Mouse (Mus musculus): ENCODE measurements at regions not wholly inside any gene's neighbourhood (a gene's known extent, or its start where the extent isn't known, plus 50 kb on each side); places are given as distances from the start of the nearest gene placed in this dataset.

- Histone ChIP-seq H3K4me3 (replicated peaks) (no peak overlapping the region), H3K36me3 (no peaks in the 10 kb centered on the region), H3K27ac (peak overlapping the region; percentile 63), H3K4me2 (replicated peaks) (no peak overlapping the region), H3K4me1 (replicated peaks) (peaks cover 26% of the 10 kb centered on the region), H3K27me3 (replicated peaks) (no peaks in the 10 kb centered on the region), H3K9me3 (no peaks in the 10 kb centered on the region), H3K9ac (no peak overlapping the region)
- 41% methylated on average over 10 of the region's 10 CpGs for WGBS
- ATAC-seq, result peak; percentile 67
Observed at GRCm38 (mm10) chr12:79905828-79906737, 206.7 kb downstream of the Zfp36l1 start.

- Histone ChIP-seq H3K4me2 (replicated peaks) (no peak overlapping the region), H3K4me3 (replicated peaks) (no peak overlapping the region), H3K27me3 (replicated peaks) (no peaks in the 10 kb centered on the region), H3K4me1 (replicated peaks) (peaks cover 26% of the 10 kb centered on the region), H3K27ac (peak overlapping the region; percentile 63), H3K36me3 (no peaks in the 10 kb centered on the region), H3K9me3 (no peaks in the 10 kb centered on the region), H3K9ac (no peak overlapping the region)
- peak; percentile 64 for ATAC-seq
- 51% methylated on average over 2 of the region's 2 CpGs for WGBS
Observed at GRCm38 (mm10) chr12:79904913-79905549, 207.8 kb downstream of the Zfp36l1 start.

GRCm38 (mm10) chr12:79902761-79903160, 210.1 kb downstream of the Zfp36l1 start:
- no peak for ATAC-seq
- H3K27me3 ChIP-seq (replicated peaks), result no peaks in the 10 kb centered on the region
- H3K36me3 ChIP-seq, result no peaks in the 10 kb centered on the region
- H3K4me2 ChIP-seq (replicated peaks), result no peak overlapping the region
- peaks cover 39% of the 10 kb centered on the region for H3K4me1 ChIP-seq (replicated peaks)
- no peaks in the 10 kb centered on the region for H3K9me3 ChIP-seq
- WGBS, result 74% methylated on average over 7 of the region's 7 CpGs
- no peak overlapping the region for H3K9ac ChIP-seq
- peak overlapping the region; percentile 62 for H3K27ac ChIP-seq
- H3K4me3 ChIP-seq (replicated peaks), result no peak overlapping the region

GRCm38 (mm10) chr12:79902163-79902562, 210.7 kb downstream of the Zfp36l1 start:
- H3K4me1 ChIP-seq (replicated peaks), result peaks cover 36% of the 10 kb centered on the region
- peak overlapping the region; percentile 62 for H3K27ac ChIP-seq
- H3K36me3 ChIP-seq, result no peaks in the 10 kb centered on the region
- H3K27me3 ChIP-seq (replicated peaks), result no peaks in the 10 kb centered on the region
- no peak overlapping the region for H3K4me3 ChIP-seq (replicated peaks)
- 70% methylated on average over 7 of the region's 7 CpGs for WGBS
- ATAC-seq, result no peak
- H3K9ac ChIP-seq, result no peak overlapping the region
- H3K4me2 ChIP-seq (replicated peaks), result no peak overlapping the region
- no peaks in the 10 kb centered on the region for H3K9me3 ChIP-seq

- Histone ChIP-seq H3K4me2 (replicated peaks) (peak overlapping the region; percentile 26; the same call in 1 of the 2 replicates), H3K27me3 (replicated peaks) (no peaks in the 10 kb centered on the region), H3K9me3 (no peaks in the 10 kb centered on the region), H3K4me3 (replicated peaks) (no peak overlapping the region), H3K9ac (no peak overlapping the region), H3K27ac (peak overlapping the region; percentile 52), H3K36me3 (no peaks in the 10 kb centered on the region), H3K4me1 (replicated peaks) (peaks cover 23% of the 10 kb centered on the region)
- peak; percentile 70 for ATAC-seq
- 13% methylated on average over 12 of the region's 12 CpGs for WGBS
Observed at GRCm38 (mm10) chr12:79898198-79898930, 214.4 kb downstream of the Zfp36l1 start.

- no peaks in the 10 kb centered on the region for H3K36me3 ChIP-seq
- H3K9me3 ChIP-seq, result no peaks in the 10 kb centered on the region
- no peak overlapping the region for H3K4me3 ChIP-seq (replicated peaks)
- no peak overlapping the region for H3K4me2 ChIP-seq (replicated peaks)
- H3K9ac ChIP-seq, result no peak overlapping the region
- H3K4me1 ChIP-seq (replicated peaks), result peaks cover 27% of the 10 kb centered on the region
- H3K27me3 ChIP-seq (replicated peaks), result no peaks in the 10 kb centered on the region
- H3K27ac ChIP-seq, result peak overlapping the region; percentile 37; the same call in 1 of the 2 replicates
- WGBS, result 29% methylated on average over 6 of the region's 6 CpGs
- ATAC-seq, result peak; percentile 56
Observed at GRCm38 (mm10) chr12:79895975-79896374, 216.8 kb downstream of the Zfp36l1 start.

GRCm38 (mm10) chr12:79895324-79895723, 217.5 kb downstream of the Zfp36l1 start:
- Histone ChIP-seq H3K36me3 (no peaks in the 10 kb centered on the region), H3K4me1 (replicated peaks) (peaks cover 31% of the 10 kb centered on the region), H3K27me3 (replicated peaks) (no peaks in the 10 kb centered on the region), H3K4me2 (replicated peaks) (no peak overlapping the region), H3K9ac (no peak overlapping the region), H3K4me3 (replicated peaks) (no peak overlapping the region), H3K27ac (no peak overlapping the region; the same call in 1 of the 2 replicates), H3K9me3 (no peaks in the 10 kb centered on the region)
- WGBS, result 75% methylated on average over 7 of the region's 7 CpGs
- no peak for ATAC-seq

- no peak for ATAC-seq
- H3K9me3 ChIP-seq, result no peaks in the 10 kb centered on the region
- H3K9ac ChIP-seq, result no peak overlapping the region
- peaks cover 18% of the 10 kb centered on the region for H3K4me1 ChIP-seq (replicated peaks)
- 89% methylated on average over 8 of the region's 8 CpGs for WGBS
- H3K36me3 ChIP-seq, result no peaks in the 10 kb centered on the region
- no peaks in the 10 kb centered on the region for H3K27me3 ChIP-seq (replicated peaks)
- no peak overlapping the region for H3K27ac ChIP-seq
- no peak overlapping the region for H3K4me2 ChIP-seq (replicated peaks)
- no peak overlapping the region for H3K4me3 ChIP-seq (replicated peaks)
Observed at GRCm38 (mm10) chr12:79892871-79893270, 219.9 kb downstream of the Zfp36l1 start.

- no peak overlapping the region for H3K4me3 ChIP-seq (replicated peaks)
- H3K27ac ChIP-seq, result no peak overlapping the region
- H3K27me3 ChIP-seq (replicated peaks), result no peaks in the 10 kb centered on the region
- no peaks in the 10 kb centered on the region for H3K9me3 ChIP-seq
- no peak overlapping the region for H3K4me2 ChIP-seq (replicated peaks)
- ATAC-seq, result no peak
- peaks cover 25% of the 10 kb centered on the region for H3K4me1 ChIP-seq (replicated peaks)
- H3K36me3 ChIP-seq, result no peaks in the 10 kb centered on the region
- WGBS, result 66% methylated on average over 4 of the region's 4 CpGs
- H3K9ac ChIP-seq, result no peak overlapping the region
Observed at GRCm38 (mm10) chr12:79891942-79892341, 220.9 kb downstream of the Zfp36l1 start.

- no peak overlapping the region for H3K4me3 ChIP-seq (replicated peaks)
- H3K4me1 ChIP-seq (replicated peaks), result peaks cover 17% of the 10 kb centered on the region
- WGBS, result 19% methylated on average over 4 of the region's 4 CpGs
- H3K4me2 ChIP-seq (replicated peaks), result no peak overlapping the region
- peak overlapping the region; percentile 42; the same call in 1 of the 2 replicates for H3K27ac ChIP-seq
- H3K9ac ChIP-seq, result 0 out of 2 replicates have a peak overlapping the region, but pooled peaks have one; percentile 2
- H3K27me3 ChIP-seq (replicated peaks), result no peaks in the 10 kb centered on the region
- ATAC-seq, result no peak; the same call in 1 of the 2 replicates
- H3K36me3 ChIP-seq, result no peaks in the 10 kb centered on the region
- no peaks in the 10 kb centered on the region for H3K9me3 ChIP-seq
Observed at GRCm38 (mm10) chr12:79890887-79891286, 221.9 kb downstream of the Zfp36l1 start.

GRCm38 (mm10) chr12:79890291-79890690, 222.5 kb downstream of the Zfp36l1 start:
- H3K4me3 ChIP-seq (replicated peaks), result no peak overlapping the region
- H3K27me3 ChIP-seq (replicated peaks), result no peaks in the 10 kb centered on the region
- H3K4me2 ChIP-seq (replicated peaks), result no peak overlapping the region
- H3K27ac ChIP-seq, result peak overlapping the region; percentile 42; the same call in 1 of the 2 replicates
- no peak overlapping the region for H3K9ac ChIP-seq
- H3K9me3 ChIP-seq, result no peaks in the 10 kb centered on the region
- H3K36me3 ChIP-seq, result no peaks in the 10 kb centered on the region
- ATAC-seq, result no peak
- WGBS, result 88% methylated on average over 7 of the region's 7 CpGs
- H3K4me1 ChIP-seq (replicated peaks), result peaks cover 16% of the 10 kb centered on the region

GRCm38 (mm10) chr12:79888812-79889211, 224.0 kb downstream of the Zfp36l1 start:
- 90% methylated on average over 4 of the region's 4 CpGs for WGBS

More at GRCm38 (mm10) chr12:79888812-79889211, 224.0 kb downstream of the Zfp36l1 start:
- Histone ChIP-seq H3K27me3 (replicated peaks) (no peaks in the 10 kb centered on the region), H3K4me3 (replicated peaks) (no peak overlapping the region), H3K9me3 (no peaks in the 10 kb centered on the region), H3K36me3 (no peaks in the 10 kb centered on the region), H3K27ac (no peak overlapping the region), H3K9ac (no peak overlapping the region), H3K4me2 (replicated peaks) (no peak overlapping the region), H3K4me1 (replicated peaks) (peaks cover 16% of the 10 kb centered on the region)
- no peak for ATAC-seq
